Mouse (Mus musculus): Measurements from ENCODE around the gene Sgk1. TPM values are rescaled to one million over a fixed set of nuclear protein-coding genes. Genes with fewer than 3 reads are reported as not detected.

Sgk1 gene
- polyA plus RNA-seq, 1 experiment from 2014 or later, result 44.4 TPM

DNA sequence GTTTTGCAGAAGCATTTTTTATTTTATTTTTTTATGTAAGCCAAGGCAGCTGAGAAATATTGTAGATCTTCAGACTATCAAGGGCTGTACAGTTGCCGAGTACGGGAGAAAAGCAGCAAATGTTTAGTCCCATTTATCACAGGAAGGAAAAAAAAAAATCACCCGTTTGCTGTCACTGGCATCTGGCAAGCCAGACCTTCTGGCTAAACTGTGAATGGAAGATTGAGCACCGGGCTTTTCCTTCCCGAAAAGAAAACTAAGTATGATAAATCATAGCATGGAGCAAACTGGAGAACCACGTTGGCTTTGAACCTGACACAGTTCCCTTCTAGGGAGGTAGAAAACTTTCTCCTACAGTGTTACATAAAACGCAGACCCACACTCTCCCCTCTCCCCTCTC lies 81.0 kb downstream of the Sgk1 start:
- Histone ChIP-seq H3K4me3 (ENCODE audit: low read length) (no peak overlapping the region), H3K9me3 (ENCODE audit: control insufficient read depth, low read length) (no peaks in the 10 kb centered on the region), H3K27me3 (replicated peaks; ENCODE audit: control insufficient read depth, insufficient read depth, low read length) (no peaks in the 10 kb centered on the region), H3K27ac (ENCODE audit: low read depth, low read length) (no peak overlapping the region), H3K4me2 (ENCODE audit: low read length) (no peak overlapping the region), H3K9ac (ENCODE audit: low read depth, low read length) (no peak overlapping the region), H3K36me3 (ENCODE audit: control insufficient read depth, insufficient read depth, low read length) (no peaks in the 10 kb centered on the region), H3K4me1 (ENCODE audit: control insufficient read depth, insufficient read depth, low read depth, low read length) (no peaks in the 10 kb centered on the region)
- 60% methylated on average over 7 of the region's 7 CpGs for WGBS
- no peak for ATAC-seq

DNA sequence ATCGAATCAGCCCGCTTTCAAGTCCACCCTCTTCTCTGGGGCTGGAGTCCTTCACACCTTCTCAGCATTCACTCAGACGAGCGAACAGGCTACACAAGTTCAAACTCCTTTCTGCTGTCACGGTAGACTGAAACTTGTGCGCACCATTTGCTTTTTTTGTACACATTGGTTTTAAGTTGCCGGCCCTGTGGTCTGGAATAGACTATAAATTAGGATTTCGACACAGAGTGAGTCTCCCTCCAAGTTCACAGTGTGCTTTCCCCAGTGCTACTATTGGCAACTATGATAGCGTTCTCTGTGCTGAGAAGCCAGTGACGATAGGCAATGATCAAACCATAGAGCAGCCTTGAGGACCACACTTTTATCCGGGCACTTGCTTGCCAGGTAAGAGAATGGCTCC lies 91.7 kb downstream of the Sgk1 start:
- H3K27me3 ChIP-seq (replicated peaks; ENCODE audit: control insufficient read depth, insufficient read depth, low read length), result no peaks in the 10 kb centered on the region
- no peaks in the 10 kb centered on the region for H3K36me3 ChIP-seq (ENCODE audit: control insufficient read depth, insufficient read depth, low read length)
- 89% methylated on average over 11 of the region's 11 CpGs for WGBS
- no peak overlapping the region for H3K27ac ChIP-seq (ENCODE audit: low read depth, low read length)
- no peaks in the 10 kb centered on the region for H3K4me1 ChIP-seq (ENCODE audit: control insufficient read depth, insufficient read depth, low read depth, low read length)
- H3K4me3 ChIP-seq (ENCODE audit: low read length), result no peak overlapping the region
- no peak overlapping the region for H3K9ac ChIP-seq (ENCODE audit: low read depth, low read length)
- no peak overlapping the region for H3K4me2 ChIP-seq (ENCODE audit: low read length)
- ATAC-seq, result no peak
- no peaks in the 10 kb centered on the region for H3K9me3 ChIP-seq (ENCODE audit: control insufficient read depth, low read length)

DNA sequence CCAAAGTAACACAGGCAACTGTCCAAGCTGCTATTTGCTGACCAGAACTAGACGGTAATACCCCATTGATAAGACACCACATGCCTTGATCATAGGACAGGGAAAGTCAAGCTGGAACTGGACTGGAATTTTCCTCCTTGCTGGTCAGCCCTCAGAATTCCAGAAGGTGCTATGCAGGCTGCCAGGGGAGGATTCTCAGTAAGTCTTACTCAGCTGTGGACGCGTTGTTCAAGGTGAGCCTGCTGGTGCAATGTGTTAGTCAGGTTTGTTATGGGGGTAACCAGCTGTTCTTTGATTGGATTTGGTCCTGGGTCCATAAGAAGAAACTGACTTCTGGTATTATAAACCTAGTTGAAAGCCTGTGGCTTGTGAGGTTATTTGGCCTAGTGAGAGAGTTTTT lies 92.8 kb downstream of the Sgk1 start:
- no peaks in the 10 kb centered on the region for H3K36me3 ChIP-seq (ENCODE audit: control insufficient read depth, insufficient read depth, low read length)
- H3K27ac ChIP-seq (ENCODE audit: low read depth, low read length), result no peak overlapping the region
- no peak for ATAC-seq
- no peaks in the 10 kb centered on the region for H3K27me3 ChIP-seq (replicated peaks; ENCODE audit: control insufficient read depth, insufficient read depth, low read length)
- H3K4me2 ChIP-seq (ENCODE audit: low read length), result no peak overlapping the region
- H3K4me3 ChIP-seq (ENCODE audit: low read length), result no peak overlapping the region
- H3K9ac ChIP-seq (ENCODE audit: low read depth, low read length), result no peak overlapping the region
- no peaks in the 10 kb centered on the region for H3K9me3 ChIP-seq (ENCODE audit: control insufficient read depth, low read length)
- no peaks in the 10 kb centered on the region for H3K4me1 ChIP-seq (ENCODE audit: control insufficient read depth, insufficient read depth, low read depth, low read length)
- WGBS, result 97% methylated on average over 3 of the region's 3 CpGs

- no peaks in the 10 kb centered on the region for H3K27me3 ChIP-seq (replicated peaks; ENCODE audit: control insufficient read depth, insufficient read depth, low read length)
- H3K9ac ChIP-seq (ENCODE audit: low read depth, low read length), result no peak overlapping the region
- 87% methylated on average over 6 of the region's 6 CpGs for WGBS
- no peaks in the 10 kb centered on the region for H3K9me3 ChIP-seq (ENCODE audit: control insufficient read depth, low read length)
- H3K4me3 ChIP-seq (ENCODE audit: low read length), result no peak overlapping the region
- H3K4me1 ChIP-seq (ENCODE audit: control insufficient read depth, insufficient read depth, low read depth, low read length), result no peaks in the 10 kb centered on the region
- no peak overlapping the region for H3K4me2 ChIP-seq (ENCODE audit: low read length)
- H3K36me3 ChIP-seq (ENCODE audit: control insufficient read depth, insufficient read depth, low read length), result no peaks in the 10 kb centered on the region
- H3K27ac ChIP-seq (ENCODE audit: low read depth, low read length), result no peak overlapping the region
- no peak for ATAC-seq
Measured at GRCm38 (mm10) chr10:21975384-21975783, 93.4 kb downstream of the Sgk1 start.

DNA sequence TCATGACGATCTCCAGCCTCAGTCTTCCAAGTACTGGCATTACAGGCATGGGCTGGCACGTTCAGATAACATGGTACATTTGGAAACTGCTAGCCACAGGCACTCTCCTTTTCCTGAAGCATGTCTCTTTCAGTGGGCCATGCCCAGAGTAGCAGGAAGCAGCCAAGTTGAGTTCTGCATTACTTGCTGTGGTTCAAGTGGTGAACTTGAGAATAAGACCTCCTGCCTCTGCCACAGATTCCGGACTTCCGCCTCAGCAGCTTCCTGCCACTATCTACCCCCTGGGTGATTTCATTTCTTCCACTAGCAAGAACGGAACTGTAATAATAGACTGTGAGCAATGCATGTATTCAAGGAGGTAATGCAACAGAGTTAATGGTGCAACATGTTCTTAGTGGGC lies 94.3 kb downstream of the Sgk1 start:
- no peaks in the 10 kb centered on the region for H3K27me3 ChIP-seq (replicated peaks; ENCODE audit: control insufficient read depth, insufficient read depth, low read length)
- H3K27ac ChIP-seq (ENCODE audit: low read depth, low read length), result no peak overlapping the region
- H3K9ac ChIP-seq (ENCODE audit: low read depth, low read length), result no peak overlapping the region
- H3K4me1 ChIP-seq (ENCODE audit: control insufficient read depth, insufficient read depth, low read depth, low read length), result no peaks in the 10 kb centered on the region
- no peak for ATAC-seq
- no peaks in the 10 kb centered on the region for H3K9me3 ChIP-seq (ENCODE audit: control insufficient read depth, low read length)
- H3K36me3 ChIP-seq (ENCODE audit: control insufficient read depth, insufficient read depth, low read length), result no peaks in the 10 kb centered on the region
- H3K4me3 ChIP-seq (ENCODE audit: low read length), result no peak overlapping the region
- H3K4me2 ChIP-seq (ENCODE audit: low read length), result no peak overlapping the region
- whole genome bisulfite sequencing, result 84% methylated on average over 5 of the region's 5 CpGs

DNA sequence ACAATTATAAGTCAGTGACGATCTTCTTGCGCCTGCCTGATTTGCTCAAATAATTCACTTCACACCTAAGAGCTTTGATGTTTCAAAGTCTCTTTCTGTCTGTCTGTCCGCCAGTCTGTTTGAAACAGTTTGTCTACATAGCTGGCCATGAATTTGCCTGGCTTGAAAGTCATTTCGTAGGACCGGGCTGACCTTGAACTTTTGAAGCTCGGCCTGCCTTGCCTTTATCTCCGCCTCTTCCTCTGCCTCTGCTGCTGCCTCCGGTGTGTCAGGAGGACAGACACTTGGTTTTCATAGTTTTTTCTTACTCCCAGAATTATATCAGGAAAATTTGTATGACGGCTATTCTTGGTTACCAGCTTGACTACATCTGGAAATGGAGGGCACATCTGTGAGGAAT lies 96.4 kb downstream of the Sgk1 start:
- ATAC-seq, result no peak
- 91% methylated on average over 9 of the region's 9 CpGs for WGBS
- Histone ChIP-seq H3K9me3 (ENCODE audit: control insufficient read depth, low read length) (no peaks in the 10 kb centered on the region), H3K4me3 (ENCODE audit: low read length) (no peak overlapping the region), H3K9ac (ENCODE audit: low read depth, low read length) (no peak overlapping the region), H3K4me1 (ENCODE audit: control insufficient read depth, insufficient read depth, low read depth, low read length) (no peaks in the 10 kb centered on the region), H3K4me2 (ENCODE audit: low read length) (no peak overlapping the region), H3K27ac (ENCODE audit: low read depth, low read length) (no peak overlapping the region), H3K36me3 (ENCODE audit: control insufficient read depth, insufficient read depth, low read length) (no peaks in the 10 kb centered on the region), H3K27me3 (replicated peaks; ENCODE audit: control insufficient read depth, insufficient read depth, low read length) (no peaks in the 10 kb centered on the region)

GRCm38 (mm10) chr10:21979286-21979965 lies 97.4 kb downstream of the Sgk1 start:
- Histone ChIP-seq H3K4me2 (ENCODE audit: low read length) (no peak overlapping the region), H3K4me3 (ENCODE audit: low read length) (no peak overlapping the region), H3K4me1 (ENCODE audit: control insufficient read depth, insufficient read depth, low read depth, low read length) (no peaks in the 10 kb centered on the region), H3K36me3 (ENCODE audit: control insufficient read depth, insufficient read depth, low read length) (no peaks in the 10 kb centered on the region), H3K9ac (ENCODE audit: low read depth, low read length) (no peak overlapping the region), H3K27me3 (replicated peaks; ENCODE audit: control insufficient read depth, insufficient read depth, low read length) (no peaks in the 10 kb centered on the region), H3K27ac (ENCODE audit: low read depth, low read length) (no peak overlapping the region), H3K9me3 (ENCODE audit: control insufficient read depth, low read length) (no peaks in the 10 kb centered on the region)
- no peak for ATAC-seq
- 93% methylated on average over 5 of the region's 5 CpGs for WGBS

GRCm38 (mm10) chr10:21980780-21981435 lies 98.9 kb downstream of the Sgk1 start:
- no peak overlapping the region for H3K27ac ChIP-seq (ENCODE audit: low read depth, low read length)
- H3K27me3 ChIP-seq (replicated peaks; ENCODE audit: control insufficient read depth, insufficient read depth, low read length), result no peaks in the 10 kb centered on the region
- no peak overlapping the region for H3K4me3 ChIP-seq (ENCODE audit: low read length)
- no peaks in the 10 kb centered on the region for H3K36me3 ChIP-seq (ENCODE audit: control insufficient read depth, insufficient read depth, low read length)
- H3K4me1 ChIP-seq (ENCODE audit: control insufficient read depth, insufficient read depth, low read depth, low read length), result no peaks in the 10 kb centered on the region
- H3K4me2 ChIP-seq (ENCODE audit: low read length), result no peak overlapping the region
- no peaks in the 10 kb centered on the region for H3K9me3 ChIP-seq (ENCODE audit: control insufficient read depth, low read length)
- ATAC-seq, result no peak
- no peak overlapping the region for H3K9ac ChIP-seq (ENCODE audit: low read depth, low read length)
- 74% methylated on average over 6 of the region's 6 CpGs for WGBS

GRCm38 (mm10) chr10:21982303-21982702 lies 100.3 kb downstream of the Sgk1 start:
- ATAC-seq, result no peak
- no peak overlapping the region for H3K4me3 ChIP-seq (ENCODE audit: low read length)
- H3K4me1 ChIP-seq (ENCODE audit: control insufficient read depth, insufficient read depth, low read depth, low read length), result no peaks in the 10 kb centered on the region
- H3K27ac ChIP-seq (ENCODE audit: low read depth, low read length), result no peak overlapping the region
- no peaks in the 10 kb centered on the region for H3K36me3 ChIP-seq (ENCODE audit: control insufficient read depth, insufficient read depth, low read length)
- WGBS, result 93% methylated on average over 2 of the region's 2 CpGs
- no peaks in the 10 kb centered on the region for H3K9me3 ChIP-seq (ENCODE audit: control insufficient read depth, low read length)
- H3K4me2 ChIP-seq (ENCODE audit: low read length), result no peak overlapping the region
- no peaks in the 10 kb centered on the region for H3K27me3 ChIP-seq (replicated peaks; ENCODE audit: control insufficient read depth, insufficient read depth, low read length)
- H3K9ac ChIP-seq (ENCODE audit: low read depth, low read length), result no peak overlapping the region
